Mouse (Mus musculus) c-Kit-positive CD71-negative TER-119-negative erythroid progenitor cells, embryonic 14.5 days (primary cell): Measurements from ENCODE around the gene Rhbg.

Source experiments
- DNase-seq: peaks from one replicate; pipeline ENCODE4 v3.0.0-alpha.2; 2013; ENCODE audit warnings: low read depth

Gene Rhbg

GRCm38 (mm10) chr3:88227976-88228375 is 26.5 kb downstream of the Rhbg start:
- no peak for DNase-seq

DNA sequence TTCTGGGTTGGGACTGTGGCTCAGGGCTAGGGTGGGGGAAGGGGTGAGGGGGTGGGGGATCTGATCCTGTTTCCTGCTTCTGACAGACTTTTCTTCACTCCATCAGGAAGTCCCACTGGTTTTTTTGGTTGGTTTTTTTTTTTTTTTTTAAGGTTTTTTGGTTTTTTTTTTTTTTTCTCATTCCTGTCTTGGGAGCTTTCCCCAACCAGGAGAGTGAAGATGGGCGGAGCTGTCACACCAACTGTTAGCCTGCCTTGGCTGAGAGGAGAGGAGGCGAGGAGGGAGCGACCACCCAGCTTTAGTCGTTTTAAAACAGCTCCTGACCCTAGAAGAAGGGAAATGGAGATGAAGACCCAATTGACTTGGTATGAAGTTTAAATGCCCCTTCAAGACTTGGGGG is 27.2 kb downstream of the Rhbg start:
- DNase-seq: no peak

- no peak for DNase-seq
These were observed 28.2 kb downstream of the Rhbg start for GRCm38 (mm10) chr3:88226101-88226845.

- DNase-seq: no peak
These were observed 29.6 kb downstream of the Rhbg start for GRCm38 (mm10) chr3:88224929-88225328.

DNA sequence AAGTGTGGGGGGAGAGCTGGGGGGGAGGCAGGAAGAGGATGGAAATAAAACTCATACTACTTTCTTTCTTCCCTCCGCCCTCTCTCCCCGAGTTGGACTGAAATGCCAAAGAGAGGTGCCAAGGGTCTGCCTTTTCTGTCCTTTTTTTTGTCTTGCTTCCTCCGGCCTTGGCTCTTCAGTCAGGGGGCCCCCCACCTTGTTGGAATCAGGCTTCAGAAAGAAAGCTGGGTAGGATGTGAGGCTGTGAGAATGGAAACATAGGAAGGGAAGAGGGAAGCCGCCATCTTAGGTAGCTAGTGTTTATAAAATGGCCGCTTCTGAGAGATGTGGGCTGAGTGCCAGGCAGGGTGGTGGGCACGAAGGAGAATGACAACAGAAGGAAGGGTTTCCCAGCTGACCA is 32.1 kb downstream of the Rhbg start:
- no peak for DNase-seq

DNA sequence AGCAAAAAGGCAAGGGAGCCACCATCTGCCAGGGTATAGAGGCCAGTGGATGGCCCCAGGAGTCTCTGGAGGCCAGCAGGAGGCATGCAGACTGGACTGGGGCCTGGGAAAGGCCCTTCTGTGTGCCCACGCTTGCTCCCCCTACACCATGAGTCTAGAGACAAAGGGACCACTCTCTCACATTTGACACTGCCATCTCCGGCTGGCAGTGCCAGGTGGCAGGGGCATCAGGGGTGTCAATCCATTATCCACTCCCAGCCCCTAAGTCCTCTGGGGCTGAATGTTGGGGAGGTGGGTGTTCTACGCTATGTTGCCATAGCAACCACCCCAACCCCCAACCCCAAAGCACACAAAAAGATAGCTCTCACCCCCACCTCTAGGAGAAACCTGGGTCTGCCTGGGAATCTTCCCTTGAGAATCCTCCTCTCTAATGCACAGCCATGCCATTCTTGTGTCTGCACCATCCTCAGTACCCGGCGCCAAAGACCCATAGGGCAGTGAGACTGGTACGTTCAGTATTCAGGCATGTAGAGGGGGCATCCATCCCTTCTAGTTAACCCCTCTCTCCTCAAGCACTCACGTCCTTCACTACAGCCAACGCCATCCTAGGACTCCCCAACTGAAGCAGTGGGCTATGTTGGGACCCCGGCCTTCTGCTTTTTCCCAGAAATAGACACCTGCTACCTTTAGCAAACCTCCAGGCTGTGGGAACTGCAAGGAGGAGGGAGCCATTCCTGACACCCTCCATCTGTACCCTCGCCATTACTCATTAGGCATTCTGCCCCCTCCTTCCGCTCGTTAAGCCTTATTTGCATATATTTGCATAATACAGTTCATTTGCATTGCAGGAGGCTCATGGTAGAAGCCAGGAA is 32.8 kb downstream of the Rhbg start:
- no peak for DNase-seq

DNA sequence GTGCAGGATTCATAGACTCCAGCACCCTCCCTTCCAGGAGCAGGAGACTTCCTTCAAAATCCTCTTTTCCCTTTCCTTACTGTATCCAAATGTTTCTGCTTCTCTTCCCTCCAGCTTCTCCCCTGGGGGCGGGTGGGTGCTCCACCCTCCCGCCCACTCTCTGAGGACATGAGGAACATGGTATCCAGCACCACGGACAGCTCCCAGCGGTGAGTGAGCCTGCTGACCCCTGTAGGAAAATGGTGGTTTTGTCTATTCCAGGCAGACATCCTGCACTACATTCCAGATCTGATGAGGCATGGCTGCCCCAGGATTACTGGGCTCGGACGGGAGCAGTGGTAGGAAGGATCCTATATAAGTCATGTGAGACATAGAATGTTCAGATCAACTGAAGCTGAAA is 33.7 kb downstream of the Rhbg start:
- peak; percentile 76 for DNase-seq

GRCm38 (mm10) chr3:88219940-88220339 is 34.6 kb downstream of the Rhbg start:
- no peak for DNase-seq

GRCm38 (mm10) chr3:88217679-88218078 is 36.8 kb downstream of the Rhbg start:
- no peak for DNase-seq

GRCm38 (mm10) chr3:88216534-88217326 is 37.8 kb downstream of the Rhbg start:
- DNase-seq: no peak

- DNase-seq: no peak
These were observed 38.4 kb downstream of the Rhbg start for GRCm38 (mm10) chr3:88216116-88216515.

DNA sequence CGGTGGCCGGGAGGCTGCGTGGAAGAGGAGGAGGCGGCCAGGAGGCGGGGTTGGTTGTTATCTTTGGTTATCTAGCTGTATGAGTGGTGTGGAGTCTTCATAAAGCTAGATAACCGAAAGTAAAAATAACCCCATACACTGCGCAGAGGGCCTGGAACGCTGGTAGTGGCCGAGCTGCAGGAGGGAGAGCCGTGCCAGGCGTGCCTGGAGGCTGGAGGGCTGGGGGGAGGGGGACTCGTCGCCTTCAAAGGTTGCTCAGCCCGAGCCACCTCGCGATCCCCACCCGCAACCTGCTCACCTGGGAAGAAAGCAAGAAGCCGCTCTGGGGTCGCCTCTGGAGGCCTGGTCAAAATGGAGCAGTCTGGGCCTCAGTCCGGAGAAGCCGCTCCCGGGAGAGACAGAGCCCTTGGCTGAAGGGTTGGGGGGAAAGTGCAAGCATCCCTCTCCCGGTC is 38.9 kb downstream of the Rhbg start:
- DNase-seq: no peak

DNA sequence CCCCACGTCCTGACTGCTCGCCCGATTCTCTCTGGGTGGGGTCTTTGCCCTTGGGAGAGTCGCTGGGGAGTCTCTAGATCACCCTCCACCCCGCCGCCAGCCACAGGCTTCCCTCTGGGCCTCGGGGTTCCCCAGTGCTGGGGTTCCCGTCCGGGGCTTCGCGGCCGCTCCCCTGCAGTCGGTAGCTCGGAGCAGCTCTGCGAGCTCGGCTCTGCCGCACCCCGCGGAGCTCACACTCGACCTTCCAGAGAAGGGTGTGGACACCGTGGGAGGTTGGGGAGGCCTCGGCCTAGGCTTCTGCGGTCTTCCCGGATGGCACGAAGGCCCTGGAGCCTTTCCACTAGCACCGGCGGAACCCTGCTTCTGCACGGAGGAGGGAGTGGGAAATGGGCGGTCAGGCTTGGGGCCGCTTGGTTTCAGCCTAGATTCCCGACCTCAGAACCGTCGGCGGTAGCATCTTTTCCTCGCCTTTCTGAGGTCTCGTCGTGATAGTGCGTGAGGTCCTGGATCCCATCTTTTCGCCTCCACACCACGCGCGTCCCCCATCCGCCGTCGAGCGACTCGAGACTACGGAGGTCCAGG is 39.4 kb downstream of the Rhbg start:
- DNase-seq: no peak

GRCm38 (mm10) chr3:88214197-88214938 is 40.1 kb downstream of the Rhbg start:
- no peak for DNase-seq

DNA sequence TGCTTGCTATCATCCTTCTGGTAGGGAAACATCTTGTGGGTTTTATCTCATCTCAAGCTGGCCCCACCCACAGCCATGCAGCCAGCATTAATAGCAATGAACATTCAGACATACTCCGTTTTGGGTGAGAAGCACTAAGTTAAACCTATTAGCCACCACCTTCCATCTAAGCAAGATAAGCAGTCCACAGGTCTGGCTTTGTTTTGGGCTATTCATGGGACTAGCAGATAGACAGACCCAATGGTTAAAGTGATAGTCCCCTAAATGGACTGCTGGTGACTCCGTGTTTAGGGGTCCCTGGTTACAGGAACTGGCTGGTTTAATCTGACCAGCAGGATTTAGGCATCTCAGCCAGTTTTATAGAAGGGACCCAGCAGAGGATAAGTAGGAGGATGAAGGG is 41.5 kb downstream of the Rhbg start:
- no peak for DNase-seq

DNA sequence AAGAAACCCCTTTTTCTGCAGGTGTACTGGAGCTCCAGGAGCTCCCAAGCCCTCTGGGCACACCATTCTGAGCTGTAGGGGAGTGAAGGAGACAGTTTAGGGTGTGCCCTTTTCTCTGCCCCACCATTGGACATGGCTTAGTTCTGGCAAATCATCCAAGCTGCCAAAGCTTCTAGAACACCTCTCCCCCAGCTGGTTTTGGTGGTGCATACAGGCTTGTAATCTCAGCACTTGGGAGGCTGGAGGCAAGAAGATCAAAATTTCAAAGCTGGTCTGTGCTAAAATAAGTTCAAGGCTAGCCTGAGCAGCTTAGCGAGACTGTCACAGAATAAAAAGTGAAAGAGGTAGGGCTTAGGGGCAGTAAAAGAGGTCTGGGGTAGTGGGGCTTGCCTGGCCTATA is 42.2 kb downstream of the Rhbg start:
- no peak for DNase-seq

- no peak for DNase-seq
These were observed 43.6 kb downstream of the Rhbg start for GRCm38 (mm10) chr3:88210918-88211317.

- no peak for DNase-seq
These were observed 44.4 kb downstream of the Rhbg start for GRCm38 (mm10) chr3:88210121-88210520.

DNA sequence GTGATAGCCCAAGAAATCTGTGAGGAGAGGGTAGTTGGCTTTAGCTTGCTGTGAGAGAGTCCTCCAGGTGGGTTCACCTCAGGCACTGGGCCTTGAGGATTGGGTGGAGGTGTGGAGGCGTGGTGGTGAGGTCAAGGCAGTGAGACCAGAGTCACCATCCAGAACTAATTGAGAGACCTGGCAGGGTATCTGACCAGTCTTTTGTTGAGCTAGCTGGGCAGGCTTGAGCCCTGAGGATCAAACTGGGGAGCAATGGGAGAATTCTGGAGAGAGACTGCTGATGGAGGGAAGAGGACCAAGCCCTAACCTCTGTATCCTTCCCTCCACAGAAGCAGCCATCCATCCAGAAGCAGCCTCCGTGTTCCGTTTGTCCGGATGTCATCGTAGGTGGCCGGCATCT is 45.2 kb downstream of the Rhbg start:
- no peak for DNase-seq

DNA sequence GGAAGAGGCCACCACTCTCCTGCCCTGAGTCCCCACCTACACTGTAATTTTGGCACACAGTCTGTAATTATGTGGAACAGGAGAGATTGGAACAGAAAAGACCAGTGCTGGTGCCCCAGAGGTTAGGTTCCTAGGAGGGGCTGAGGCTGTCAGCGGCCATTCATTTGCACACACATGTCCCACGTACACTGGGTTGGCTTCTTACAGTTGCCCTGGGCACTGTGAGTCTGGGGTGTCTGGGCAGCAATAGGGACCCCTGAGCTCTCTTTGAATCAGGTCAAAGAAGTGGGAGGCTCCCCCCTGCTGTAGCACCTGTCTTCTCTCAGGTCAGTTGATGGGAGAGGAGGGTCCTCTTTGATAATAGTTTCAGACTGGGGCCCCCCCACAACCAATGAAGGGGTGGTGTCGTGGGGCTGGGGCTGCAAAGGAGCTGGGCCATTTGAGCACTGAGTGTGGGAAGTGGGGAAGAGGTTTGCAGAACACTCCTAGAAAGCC is 46.2 kb downstream of the Rhbg start:
- DNase-seq: no peak

DNA sequence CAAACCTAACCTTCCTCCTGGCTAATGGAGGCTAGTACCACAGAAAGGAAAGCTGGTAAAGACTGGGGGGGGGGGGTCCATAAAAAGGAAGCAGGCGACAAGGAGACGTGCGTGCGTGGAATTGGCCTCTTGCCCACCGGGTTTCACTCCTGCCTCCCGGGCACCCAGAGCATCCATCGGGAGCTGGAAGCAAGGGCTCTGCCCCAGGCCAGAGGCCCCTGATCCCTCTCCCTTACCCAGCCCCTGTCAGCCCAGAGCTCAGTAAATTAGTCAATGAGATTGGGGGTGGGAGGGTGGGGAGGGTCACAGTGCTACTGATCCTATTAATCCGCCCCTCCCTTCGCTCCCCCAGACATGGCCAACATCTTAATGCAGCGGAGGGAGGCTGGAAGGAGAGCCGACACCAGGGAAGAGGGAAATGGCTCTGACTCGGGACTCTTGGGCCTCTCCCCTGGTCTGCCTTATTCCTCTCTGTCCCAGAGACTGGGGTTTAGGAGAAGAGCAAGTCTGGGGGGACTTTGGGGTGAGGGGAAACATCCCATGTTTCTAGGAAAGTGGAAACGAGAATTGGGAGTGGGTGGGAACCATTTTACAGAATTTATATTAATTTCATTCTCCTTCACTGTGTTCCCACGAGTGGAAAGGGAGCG is 46.9 kb downstream of the Rhbg start:
- no peak for DNase-seq
